Mouse (Mus musculus): ENCODE data around the gene Ccng1.
"Not testable (repeated sequence)": the region's sequence is repeated elsewhere in the genome, so short reads cannot be mapped to it uniquely, and the experiment has no call there.

Ccng1 gene

DNA sequence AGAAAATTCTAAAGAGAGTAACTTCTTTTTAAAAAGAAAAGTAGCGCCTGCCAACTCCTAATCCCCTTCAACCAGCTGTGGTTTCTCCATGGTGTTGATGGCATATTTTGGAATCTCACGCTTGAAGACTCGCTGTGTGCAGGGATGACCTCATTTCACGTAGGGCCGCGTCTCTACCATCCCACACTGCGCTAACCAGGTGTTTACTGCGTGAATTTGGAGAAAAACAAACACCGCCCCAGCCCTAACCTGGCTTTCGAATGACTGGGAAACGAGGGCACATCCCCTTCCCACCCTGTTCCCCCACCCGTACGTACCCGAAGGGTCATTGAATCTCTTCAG lies 22.1 kb downstream of the Ccng1 start:
- DNase-seq (ENCODE audit: low spot score in 2 of 2): peak in 1 of 2 experiments; percentile 4

DNA sequence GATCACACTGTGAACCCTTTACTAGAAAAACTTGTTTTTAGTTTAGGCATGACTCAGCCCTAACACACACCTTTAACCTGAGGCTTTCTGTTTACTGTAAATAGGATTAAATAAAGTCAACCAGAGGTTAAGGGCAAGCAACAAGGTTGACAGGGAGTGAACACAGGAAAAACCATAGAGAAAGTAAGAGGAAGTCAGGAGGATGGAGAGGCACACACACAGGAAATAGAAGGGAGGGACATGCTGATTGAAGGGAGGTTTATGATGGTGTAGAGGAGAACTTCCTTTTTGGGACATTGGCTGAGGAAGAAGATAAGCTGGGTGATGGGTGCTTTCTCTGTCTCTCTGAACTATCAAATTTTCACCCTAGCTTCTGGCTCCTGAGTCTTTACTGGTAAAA lies 36.8 kb downstream of the Ccng1 start:
- no peak for DNase-seq (ENCODE audit: low spot score in 2 of 2)

DNA sequence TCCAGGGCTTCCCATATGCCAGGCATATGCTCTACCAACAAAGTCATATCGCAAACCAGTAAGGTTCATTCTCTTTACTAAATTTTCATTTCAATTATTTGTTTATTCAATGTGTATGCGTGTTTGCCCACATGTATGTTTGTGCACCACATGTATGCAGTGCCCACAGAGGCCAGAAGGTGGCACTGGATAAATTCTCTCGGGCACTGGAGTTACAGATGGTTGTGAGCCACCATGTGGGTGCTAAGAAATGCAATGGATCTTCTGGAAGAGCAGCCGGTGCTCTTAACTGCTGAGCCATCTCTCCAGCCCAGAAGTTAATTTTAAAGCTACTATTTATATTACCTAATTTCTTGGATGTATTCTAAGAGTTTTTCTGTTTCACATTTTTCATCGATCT lies 39.6 kb downstream of the Ccng1 start:
- DNase-seq (ENCODE audit: low spot score in 2 of 2): no peak

GRCm38 (mm10) chr11:40713858-40714257 lies 41.3 kb downstream of the Ccng1 start:
- DNase-seq (ENCODE audit: low spot score in 2 of 2): no peak

DNA sequence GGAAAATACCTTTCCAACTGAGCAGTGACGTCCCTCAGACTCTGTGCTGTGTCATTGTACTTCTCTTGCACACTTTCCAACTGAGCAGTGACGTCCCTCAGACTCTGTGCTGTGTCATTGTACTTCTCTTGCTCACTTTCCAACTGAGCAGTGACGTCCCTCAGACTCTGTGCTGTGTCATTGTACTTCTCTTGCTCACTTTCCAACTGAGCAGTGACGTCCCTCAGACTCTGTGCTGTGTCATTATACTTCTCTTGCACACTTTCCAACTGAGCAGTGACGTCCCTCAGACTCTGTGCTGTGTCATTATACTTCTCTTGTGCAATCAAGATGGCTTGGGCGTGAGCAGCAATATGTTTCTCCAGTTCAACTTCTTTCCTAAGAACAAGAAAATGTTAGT lies 45.2 kb downstream of the Ccng1 start:
- DNase-seq (ENCODE audit: low spot score in 2 of 2): not testable (repeated sequence)
